Mouse (Mus musculus): Measurements from ENCODE around the gene Pfkfb1. TPM values are rescaled to one million over a fixed set of nuclear protein-coding genes. Genes with fewer than 3 reads are reported as not detected.
A peak's percentile ranks its signal among the peaks of the same experiment; 100 is the strongest.

Pfkfb1 gene
- polyA plus RNA-seq (2012; ENCODE audit: insufficient read depth, low replicate concordance): 0.22 TPM in 1 of 2 replicates, not detected in the other

DNA sequence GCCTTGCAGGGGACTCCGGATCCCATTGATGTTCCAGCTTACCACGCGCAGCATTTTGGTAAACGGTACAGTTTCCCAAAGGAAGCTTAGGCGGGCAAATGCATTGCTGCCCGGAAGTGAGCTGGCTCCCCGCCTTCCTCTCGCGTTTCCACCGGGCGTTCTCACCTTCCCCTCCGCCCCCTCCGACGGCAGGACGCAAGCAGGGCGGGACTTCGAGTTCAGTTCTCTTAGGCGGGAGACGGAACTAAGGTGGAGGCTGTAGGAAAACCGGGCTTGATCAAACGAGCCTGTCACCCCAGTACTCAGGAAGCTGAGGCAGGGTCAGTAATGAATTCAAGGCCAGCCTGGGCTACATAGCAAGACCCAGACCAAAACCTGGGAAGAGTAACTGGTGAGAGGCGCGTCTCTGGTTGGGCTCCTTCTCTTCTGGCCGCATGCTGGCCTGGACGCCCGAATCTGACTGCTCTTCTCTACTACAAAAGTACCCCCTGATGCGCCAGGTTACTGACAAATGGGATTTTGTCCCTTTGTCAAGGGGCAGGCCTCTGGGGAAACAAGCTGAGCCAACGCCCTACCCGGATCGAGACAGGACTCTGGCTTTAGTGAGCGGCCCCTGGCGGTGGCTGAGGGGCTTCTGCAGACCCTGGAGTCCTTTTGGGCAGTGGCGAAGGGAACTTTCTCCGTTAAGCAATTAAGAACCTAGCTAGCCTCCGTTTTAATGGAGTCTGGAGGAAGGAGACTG lies at the start of gene Pfkfb1:
TSS of gene Pfkfb1 (plus strand) at position 207 of the 742 bp plus-strand sequence.
- H3K9me3 ChIP-seq: no peaks in the 10 kb centered on the region
- H3K27me3 ChIP-seq (replicated peaks): peaks cover 19% of the 10 kb centered on the region
- peaks cover 26% of the 10 kb centered on the region for H3K36me3 ChIP-seq (replicated peaks; ENCODE audit: low read length)
- TF ChIP-seq FLI1 (IDR thresholded peaks at IDR 0.05; ENCODE audit: low read length) (no peak), GATA1 (IDR thresholded peaks at IDR 0.05; ENCODE audit: borderline replicate concordance, low read length) (no peak)
- peaks cover 5% of the 10 kb centered on the region; the same call in 1 of the 2 replicates for H3K4me1 ChIP-seq
- peak within 1 kb of the TSS; percentile 94 for H3K4me3 ChIP-seq (replicated peaks)

DNA sequence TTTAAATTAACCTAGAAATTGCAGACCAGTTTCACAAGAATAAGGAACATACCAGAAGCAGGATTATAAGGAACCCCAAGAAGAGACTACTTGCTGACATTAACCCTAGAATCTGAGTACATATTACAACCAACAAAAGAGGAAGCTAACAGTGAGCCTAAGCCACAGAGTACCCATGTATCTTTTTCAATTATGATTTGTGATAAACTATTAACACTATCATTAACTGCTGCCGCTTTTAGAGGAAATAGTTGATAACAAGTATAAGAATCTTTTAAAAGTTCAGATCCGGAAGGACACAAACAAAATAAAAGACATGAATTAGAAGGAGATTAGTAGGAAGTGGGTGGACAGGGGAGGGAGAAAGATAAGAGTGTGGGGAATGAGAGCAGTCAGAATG lies 47.9 kb upstream of the Pfkfb1 start:
- Histone ChIP-seq H3K27me3 (replicated peaks) (peaks cover 3% of the 10 kb centered on the region), H3K36me3 (replicated peaks; ENCODE audit: low read length) (peaks cover 6% of the 10 kb centered on the region), H3K4me1 (no peaks in the 10 kb centered on the region; the same call in 1 of the 2 replicates), H3K9me3 (peaks cover 20% of the 10 kb centered on the region; the same call in 1 of the 2 replicates), H3K4me3 (replicated peaks) (no peak overlapping the region)
- TF ChIP-seq FLI1 (IDR thresholded peaks at IDR 0.05; ENCODE audit: low read length) (no peak), GATA1 (IDR thresholded peaks at IDR 0.05; ENCODE audit: borderline replicate concordance, low read length) (no peak)

- Histone ChIP-seq H3K36me3 (replicated peaks; ENCODE audit: low read length) (peaks cover 6% of the 10 kb centered on the region), H3K9me3 (peaks cover 20% of the 10 kb centered on the region; the same call in 1 of the 2 replicates), H3K4me3 (replicated peaks) (no peak overlapping the region), H3K4me1 (no peaks in the 10 kb centered on the region; the same call in 1 of the 2 replicates), H3K27me3 (replicated peaks) (peaks cover 3% of the 10 kb centered on the region)
- no peak for TF ChIP-seq GATA1 (IDR thresholded peaks at IDR 0.05; ENCODE audit: borderline replicate concordance, low read length)
- TF ChIP-seq FLI1 (IDR thresholded peaks at IDR 0.05; ENCODE audit: low read length): no peak
Observed at GRCm38 (mm10) chrX:150541684-150542083, 46.3 kb upstream of the Pfkfb1 start.

GRCm38 (mm10) chrX:150547239-150547638 lies 40.8 kb upstream of the Pfkfb1 start, which contains the start of gene Alas2:
Gene Alas2, plus strand, starts transcription at chrX:150547375.
- peaks cover 11% of the 10 kb centered on the region for H3K36me3 ChIP-seq (replicated peaks; ENCODE audit: low read length)
- TF ChIP-seq FLI1 (IDR thresholded peaks at IDR 0.05; ENCODE audit: low read length): no peak
- no peak for TF ChIP-seq GATA1 (IDR thresholded peaks at IDR 0.05; ENCODE audit: borderline replicate concordance, low read length)
- peaks cover 18% of the 10 kb centered on the region; the same call in 1 of the 2 replicates for H3K4me1 ChIP-seq
- no peak within 1 kb of the TSS for H3K4me3 ChIP-seq (replicated peaks)
- H3K27me3 ChIP-seq (replicated peaks): peaks cover 19% of the 10 kb centered on the region
- peaks cover 6% of the 10 kb centered on the region; the same call in 1 of the 2 replicates for H3K9me3 ChIP-seq

- peaks cover 16% of the 10 kb centered on the region for H3K36me3 ChIP-seq (replicated peaks; ENCODE audit: low read length)
- H3K27me3 ChIP-seq (replicated peaks): peaks cover 26% of the 10 kb centered on the region
- H3K4me1 ChIP-seq: peaks cover 21% of the 10 kb centered on the region; the same call in 1 of the 2 replicates
- TF ChIP-seq GATA1 (IDR thresholded peaks at IDR 0.05; ENCODE audit: borderline replicate concordance, low read length): no peak
- no peak for TF ChIP-seq FLI1 (IDR thresholded peaks at IDR 0.05; ENCODE audit: low read length)
- no peaks in the 10 kb centered on the region for H3K9me3 ChIP-seq
- no peak overlapping the region for H3K4me3 ChIP-seq (replicated peaks)
Observed at GRCm38 (mm10) chrX:150549639-150550038, 38.4 kb upstream of the Pfkfb1 start.

DNA sequence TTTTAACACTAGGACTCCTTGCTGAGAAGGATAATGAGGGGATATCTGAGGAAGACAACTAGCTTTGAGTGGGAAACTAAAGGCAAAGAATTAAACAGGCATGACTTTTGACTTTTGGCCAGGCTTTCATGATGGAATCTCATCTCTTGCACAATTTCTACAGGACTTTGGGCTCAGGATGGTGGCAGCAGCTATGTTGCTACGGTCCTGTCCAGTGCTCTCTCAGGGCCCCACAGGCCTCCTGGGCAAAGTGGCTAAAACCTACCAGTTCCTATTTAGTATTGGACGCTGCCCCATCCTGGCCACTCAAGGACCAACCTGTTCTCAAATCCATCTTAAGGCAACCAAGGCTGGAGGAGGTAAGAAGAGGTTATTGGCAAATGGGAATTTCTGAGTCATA lies 36.0 kb upstream of the Pfkfb1 start:
- Histone ChIP-seq H3K36me3 (replicated peaks; ENCODE audit: low read length) (peaks cover 16% of the 10 kb centered on the region), H3K9me3 (no peaks in the 10 kb centered on the region), H3K27me3 (replicated peaks) (peaks cover 25% of the 10 kb centered on the region), H3K4me1 (peaks cover 19% of the 10 kb centered on the region; the same call in 1 of the 2 replicates), H3K4me3 (replicated peaks) (no peak overlapping the region)
- TF ChIP-seq FLI1 (IDR thresholded peaks at IDR 0.05; ENCODE audit: low read length): no peak
- TF ChIP-seq GATA1 (IDR thresholded peaks at IDR 0.05; ENCODE audit: borderline replicate concordance, low read length): no peak

DNA sequence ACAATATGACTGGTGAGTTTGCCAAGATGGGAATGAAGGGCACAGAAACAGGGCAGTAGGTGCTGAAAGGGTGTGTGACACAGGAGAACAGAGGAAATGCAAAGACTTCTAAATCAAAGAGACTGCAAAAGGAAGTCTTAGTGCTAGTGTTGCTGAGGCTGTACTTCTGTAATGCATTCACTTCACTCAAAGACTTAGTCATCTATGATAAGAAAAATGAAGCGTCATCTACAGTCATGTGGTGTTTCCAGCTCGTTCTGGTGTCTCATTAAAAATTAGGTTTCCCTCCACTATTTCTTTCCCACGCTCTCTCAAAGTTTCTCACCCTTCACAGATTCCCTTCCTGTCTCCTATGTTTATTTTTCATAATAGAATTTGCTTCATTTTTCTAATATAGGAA lies 34.0 kb upstream of the Pfkfb1 start:
- TF ChIP-seq FLI1 (IDR thresholded peaks at IDR 0.05; ENCODE audit: low read length): no peak
- TF ChIP-seq GATA1 (IDR thresholded peaks at IDR 0.05; ENCODE audit: borderline replicate concordance, low read length): no peak
- Histone ChIP-seq H3K27me3 (replicated peaks) (peaks cover 30% of the 10 kb centered on the region), H3K4me1 (peaks cover 18% of the 10 kb centered on the region; the same call in 1 of the 2 replicates), H3K9me3 (no peaks in the 10 kb centered on the region), H3K36me3 (replicated peaks; ENCODE audit: low read length) (peaks cover 16% of the 10 kb centered on the region), H3K4me3 (replicated peaks) (no peak overlapping the region)

GRCm38 (mm10) chrX:150564644-150565357 lies 23.2 kb upstream of the Pfkfb1 start:
- Histone ChIP-seq H3K27me3 (replicated peaks) (peaks cover 16% of the 10 kb centered on the region), H3K4me3 (replicated peaks) (no peak overlapping the region), H3K36me3 (replicated peaks; ENCODE audit: low read length) (peaks cover 7% of the 10 kb centered on the region), H3K4me1 (peaks cover 7% of the 10 kb centered on the region), H3K9me3 (no peaks in the 10 kb centered on the region)
- TF ChIP-seq FLI1 (IDR thresholded peaks at IDR 0.05; ENCODE audit: low read length) (no peak), GATA1 (IDR thresholded peaks at IDR 0.05; ENCODE audit: borderline replicate concordance, low read length) (no peak)

- peaks cover 46% of the 10 kb centered on the region for H3K36me3 ChIP-seq (replicated peaks; ENCODE audit: low read length)
- no peaks in the 10 kb centered on the region for H3K9me3 ChIP-seq
- no peaks in the 10 kb centered on the region for H3K4me1 ChIP-seq
- H3K4me3 ChIP-seq (replicated peaks): no peak overlapping the region
- TF ChIP-seq GATA1 (IDR thresholded peaks at IDR 0.05; ENCODE audit: borderline replicate concordance, low read length) (no peak), FLI1 (IDR thresholded peaks at IDR 0.05; ENCODE audit: low read length) (no peak)
- peaks cover 8% of the 10 kb centered on the region for H3K27me3 ChIP-seq (replicated peaks)
Observed at GRCm38 (mm10) chrX:150581921-150582320, 6.1 kb upstream of the Pfkfb1 start.

Data from megakaryocyte, embryonic 14.5 days (primary cell).